Mouse (Mus musculus) limb, embryonic 11.5 days (tissue): ENCODE results near the gene Adad1. TPM values are rescaled to one million over a fixed set of nuclear protein-coding genes. Genes with fewer than 3 reads are reported as not detected.

Experiments used
- ATAC-seq: fragments of 200-750 bp; cut with Nextera tagmentation; 2 replicates; pipeline ENCODE4 v1.8.0; 2017; ENCODE audit warnings: low read depth; ENCODE audit not compliant: insufficient number of reproducible peaks, low FRiP score, low TSS enrichment
- DNase-seq: peaks from one replicate; pipeline ENCODE4 v3.0.0-alpha.2; 2015; ENCODE audit warnings: low spot score
- H3K27ac ChIP-seq: fragments of 300-500 bp; sonication (generic); replicated peaks from 2 replicates; pipeline ENCODE4 v1.5.1; 2014; ENCODE audit warnings: low read depth, mild to moderate bottlenecking, low read length
- H3K27me3 ChIP-seq: fragments of 300-500 bp; sonication (generic); 2 replicates; pipeline ENCODE4 v1.6.1; 2014; ENCODE audit warnings: mild to moderate bottlenecking, low read length, mixed read lengths; ENCODE audit not compliant: control insufficient read depth, insufficient read depth
- H3K36me3 ChIP-seq: fragments of 300-500 bp; sonication (generic); 2 replicates; pipeline ENCODE4 v1.6.1; 2014; ENCODE audit warnings: mild to moderate bottlenecking, low read length, moderate library complexity, mixed read lengths; ENCODE audit not compliant: control insufficient read depth, insufficient read depth
- H3K4me1 ChIP-seq: fragments of 300-500 bp; sonication (generic); 2 replicates; pipeline ENCODE4 v1.6.1; 2014; ENCODE audit warnings: low read length, mixed read lengths; ENCODE audit not compliant: control insufficient read depth, insufficient read depth
- H3K4me2 ChIP-seq: fragments of 300-500 bp; sonication (generic); 2 replicates; pipeline ENCODE4 v1.6.1; 2014; ENCODE audit warnings: low read depth, mild to moderate bottlenecking, moderate library complexity; ENCODE audit not compliant: severe bottlenecking
- H3K4me3 ChIP-seq: fragments of 300-500 bp; sonication (generic); 2 replicates; pipeline ENCODE4 v1.5.1; 2014; ENCODE audit warnings: low read depth, low read length
- H3K9ac ChIP-seq: fragments of 300-500 bp; sonication (generic); 2 replicates; pipeline ENCODE4 v1.6.1; 2014; ENCODE audit warnings: mild to moderate bottlenecking, low read length
- H3K9me3 ChIP-seq: fragments of 300-500 bp; sonication (generic); 2 replicates; pipeline ENCODE4 v1.6.1; 2016; ENCODE audit warnings: low read length; ENCODE audit not compliant: control insufficient read depth
- WGBS: fragments of 180-500 bp; shearing (Covaris S2); extraction: QIAGEN DNeasy Blood & Tissue Kit; methylation state at CpG from one replicate; pipeline ENCODE4 v1.1.7; 2014; 5-methylcytosine and 5-hydroxymethylcytosine counted together
- polyA plus RNA-seq: library from polyadenylated mRNA; unstranded; fragments of >200 nt; fragmentation: Nextera tagmentation; extraction: Ambion mirVana; gene quantifications from 2 replicates; pipeline ENCODE4 v1.2.1, GENCODE M21; 2014

Gene Adad1
- 0.55 and 0.67 TPM in 2 replicates for polyA plus RNA-seq

GRCm38 (mm10) chr3:37063406-37063805, at the start of gene Adad1:
Adad1 (plus strand) TSS chr3:37063527.
- no peaks in the 10 kb centered on the region for H3K36me3 ChIP-seq
- no peak within 1 kb of the TSS for H3K4me3 ChIP-seq
- H3K4me2 ChIP-seq = peak within 1 kb of the TSS; percentile 34; the same call in 1 of the 2 replicates
- ATAC-seq (peak; percentile 51; the same call in 1 of the 2 replicates), DNase-seq (no peak)
- H3K27ac ChIP-seq = no peak within 1 kb of the TSS
- no peaks in the 10 kb centered on the region for H3K4me1 ChIP-seq
- H3K9ac ChIP-seq = no peak within 1 kb of the TSS
- no peaks in the 10 kb centered on the region for H3K27me3 ChIP-seq
- no peaks in the 10 kb centered on the region for H3K9me3 ChIP-seq
- WGBS = 46% methylated on average over 36 of the region's 39 CpGs

GRCm38 (mm10) chr3:37037979-37038378, 25.3 kb upstream of the Adad1 start:
- H3K4me3 ChIP-seq = no peak overlapping the region
- WGBS = 90% methylated on average over 2 of the region's 2 CpGs
- H3K9ac ChIP-seq = no peak overlapping the region
- H3K36me3 ChIP-seq = peaks cover 3% of the 10 kb centered on the region; the same call in 1 of the 2 replicates
- no peak overlapping the region for H3K4me2 ChIP-seq
- no peaks in the 10 kb centered on the region for H3K27me3 ChIP-seq
- H3K9me3 ChIP-seq = no peaks in the 10 kb centered on the region
- no peak overlapping the region for H3K27ac ChIP-seq
- DNase-seq (no peak), ATAC-seq (no peak)
- no peaks in the 10 kb centered on the region for H3K4me1 ChIP-seq

- H3K9me3 ChIP-seq = no peaks in the 10 kb centered on the region
- H3K27me3 ChIP-seq = no peaks in the 10 kb centered on the region
- H3K4me1 ChIP-seq = no peaks in the 10 kb centered on the region
- H3K27ac ChIP-seq = no peak overlapping the region
- DNase-seq (no peak), ATAC-seq (no peak)
- H3K4me3 ChIP-seq = no peak overlapping the region
- H3K4me2 ChIP-seq = no peak overlapping the region
- peaks cover 3% of the 10 kb centered on the region; the same call in 1 of the 2 replicates for H3K36me3 ChIP-seq
- no peak overlapping the region for H3K9ac ChIP-seq
Measured at GRCm38 (mm10) chr3:37039811-37040210, 23.5 kb upstream of the Adad1 start.

GRCm38 (mm10) chr3:37051491-37051890, 11.8 kb upstream of the Adad1 start:
- DNase-seq (no peak), ATAC-seq (no peak)
- Histone ChIP-seq H3K36me3 (no peaks in the 10 kb centered on the region; the same call in 1 of the 2 replicates), H3K9me3 (no peaks in the 10 kb centered on the region), H3K4me2 (no peak overlapping the region), H3K27me3 (no peaks in the 10 kb centered on the region), H3K27ac (no peak overlapping the region), H3K9ac (no peak overlapping the region), H3K4me3 (no peak overlapping the region), H3K4me1 (no peaks in the 10 kb centered on the region)
- WGBS = 95% methylated on average over 1 of the region's 1 CpGs

GRCm38 (mm10) chr3:37073211-37073610, 9.9 kb downstream of the Adad1 start:
- H3K9ac ChIP-seq = no peak overlapping the region
- H3K4me2 ChIP-seq = no peak overlapping the region
- H3K9me3 ChIP-seq = 0 out of 2 replicates have a peak, but pooled peaks cover 2% of the 10 kb centered on the region
- H3K27ac ChIP-seq = no peak overlapping the region
- no peaks in the 10 kb centered on the region for H3K27me3 ChIP-seq
- ATAC-seq (no peak), DNase-seq (no peak)
- H3K4me1 ChIP-seq = no peaks in the 10 kb centered on the region
- no peak overlapping the region for H3K4me3 ChIP-seq
- H3K36me3 ChIP-seq = no peaks in the 10 kb centered on the region

- no peak for ATAC-seq
- no peak overlapping the region for H3K4me2 ChIP-seq
- H3K4me1 ChIP-seq = no peaks in the 10 kb centered on the region
- no peak overlapping the region for H3K4me3 ChIP-seq
- no peak for DNase-seq
- no peak overlapping the region for H3K9ac ChIP-seq
- H3K27ac ChIP-seq = no peak overlapping the region
- 86% methylated on average over 4 of the region's 4 CpGs for WGBS
- no peaks in the 10 kb centered on the region for H3K27me3 ChIP-seq
- no peaks in the 10 kb centered on the region for H3K36me3 ChIP-seq
- H3K9me3 ChIP-seq = no peaks in the 10 kb centered on the region
Measured at GRCm38 (mm10) chr3:37084860-37085259, 21.5 kb downstream of the Adad1 start.

- Histone ChIP-seq H3K9ac (no peak overlapping the region), H3K4me1 (no peaks in the 10 kb centered on the region), H3K36me3 (no peaks in the 10 kb centered on the region), H3K27ac (no peak overlapping the region), H3K9me3 (no peaks in the 10 kb centered on the region), H3K4me2 (no peak overlapping the region), H3K27me3 (no peaks in the 10 kb centered on the region), H3K4me3 (no peak overlapping the region)
- ATAC-seq (no peak), DNase-seq (no peak)
Measured at GRCm38 (mm10) chr3:37090721-37091120, 27.4 kb downstream of the Adad1 start.

- Histone ChIP-seq H3K36me3 (no peaks in the 10 kb centered on the region), H3K27me3 (no peaks in the 10 kb centered on the region), H3K9ac (no peak within 1 kb of the TSS), H3K4me2 (no peak within 1 kb of the TSS), H3K9me3 (no peaks in the 10 kb centered on the region), H3K4me3 (no peak within 1 kb of the TSS), H3K27ac (no peak within 1 kb of the TSS), H3K4me1 (no peaks in the 10 kb centered on the region)
- DNase-seq (no peak), ATAC-seq (no peak)
- 80% methylated on average over 4 of the region's 4 CpGs for WGBS
Measured at GRCm38 (mm10) chr3:37125655-37126054, 62.3 kb downstream of the Adad1 start, which contains the start of gene Il2. Il2 (minus strand) TSS chr3:37125959.

- H3K4me1 ChIP-seq = no peaks in the 10 kb centered on the region
- 78% methylated on average over 4 of the region's 4 CpGs for WGBS
- no peaks in the 10 kb centered on the region for H3K36me3 ChIP-seq
- H3K9me3 ChIP-seq = no peaks in the 10 kb centered on the region
- no peaks in the 10 kb centered on the region for H3K27me3 ChIP-seq
- DNase-seq (no peak), ATAC-seq (no peak)
- H3K4me3 ChIP-seq = no peak overlapping the region
- H3K27ac ChIP-seq = no peak overlapping the region
- H3K4me2 ChIP-seq = no peak overlapping the region
- H3K9ac ChIP-seq = no peak overlapping the region
Measured at GRCm38 (mm10) chr3:37126162-37126561, 62.8 kb downstream of the Adad1 start.
